Mouse (Mus musculus) liver, embryonic 11.5 days (tissue): ENCODE results near the gene H3f3a. TPM values are rescaled to one million over a fixed set of nuclear protein-coding genes. Genes with fewer than 3 reads are reported as not detected.
"Not testable (repeated sequence)": the region's sequence is repeated elsewhere in the genome, so short reads cannot be mapped to it uniquely, and the experiment has no call there.

Source experiments
- ATAC-seq: fragments of 200-750 bp; cut with Nextera tagmentation; replicated peaks from 2 replicates; pipeline ENCODE4 v1.8.0; 2017; ENCODE audit warnings: moderate number of reproducible peaks, mild to moderate bottlenecking, moderate TSS enrichment, moderate library complexity; ENCODE audit not compliant: low FRiP score
- DNase-seq: peaks from one replicate; pipeline ENCODE4 v3.0.0-alpha.2; 2017; ENCODE audit warnings: low spot score
- H3K27ac ChIP-seq: fragments of 300-500 bp; sonication (generic); 2 replicates; pipeline ENCODE4 v1.5.1; 2014; ENCODE audit warnings: mild to moderate bottlenecking, low read depth, low read length, control low read depth
- H3K27me3 ChIP-seq: fragments of 300-500 bp; sonication (generic); replicated peaks from 2 replicates; pipeline ENCODE4 v1.6.1; 2014; ENCODE audit warnings: low read length, mixed read lengths; ENCODE audit not compliant: control insufficient read depth, insufficient read depth
- H3K36me3 ChIP-seq: fragments of 300-500 bp; sonication (generic); 2 replicates; pipeline ENCODE4 v1.6.1; 2014; ENCODE audit warnings: mild to moderate bottlenecking, low read length, moderate library complexity, mixed read lengths; ENCODE audit not compliant: control insufficient read depth, insufficient read depth
- H3K4me1 ChIP-seq: fragments of 300-500 bp; sonication (generic); replicated peaks from 2 replicates; pipeline ENCODE4 v1.6.1; 2014; ENCODE audit warnings: low read length, mixed read lengths; ENCODE audit not compliant: control insufficient read depth, insufficient read depth
- H3K4me2 ChIP-seq: fragments of 300-500 bp; sonication (generic); 2 replicates; pipeline ENCODE4 v1.6.1; 2014; ENCODE audit warnings: mild to moderate bottlenecking, control low read depth, moderate library complexity
- H3K4me3 ChIP-seq: fragments of 300-500 bp; sonication (generic); 2 replicates; pipeline ENCODE4 v1.5.1; 2014; ENCODE audit warnings: low read depth, low read length, control low read depth
- H3K9ac ChIP-seq: fragments of 300-500 bp; sonication (generic); 2 replicates; pipeline ENCODE4 v1.6.1; 2014; ENCODE audit warnings: low read depth, low read length, control low read depth
- H3K9me3 ChIP-seq: fragments of 300-500 bp; sonication (generic); 2 replicates; pipeline ENCODE4 v1.6.1; 2016; ENCODE audit warnings: low read length, inconsistent platforms, mixed read lengths; ENCODE audit not compliant: control insufficient read depth
- WGBS: fragments of 180-500 bp; shearing (Covaris S2); extraction: QIAGEN DNeasy Blood & Tissue Kit; methylation state at CpG from one replicate; pipeline ENCODE4 v1.1.7; 2014; 5-methylcytosine and 5-hydroxymethylcytosine counted together
- polyA plus RNA-seq: library from polyadenylated mRNA; unstranded; fragments of >200 nt; fragmentation: Nextera tagmentation; extraction: Ambion mirVana; gene quantifications from 2 replicates; pipeline ENCODE4 v1.2.1, GENCODE M21; 2014

H3f3a gene
- polyA plus RNA-seq, 1 experiment from 2014 or later, result 1,897 TPM

DNA sequence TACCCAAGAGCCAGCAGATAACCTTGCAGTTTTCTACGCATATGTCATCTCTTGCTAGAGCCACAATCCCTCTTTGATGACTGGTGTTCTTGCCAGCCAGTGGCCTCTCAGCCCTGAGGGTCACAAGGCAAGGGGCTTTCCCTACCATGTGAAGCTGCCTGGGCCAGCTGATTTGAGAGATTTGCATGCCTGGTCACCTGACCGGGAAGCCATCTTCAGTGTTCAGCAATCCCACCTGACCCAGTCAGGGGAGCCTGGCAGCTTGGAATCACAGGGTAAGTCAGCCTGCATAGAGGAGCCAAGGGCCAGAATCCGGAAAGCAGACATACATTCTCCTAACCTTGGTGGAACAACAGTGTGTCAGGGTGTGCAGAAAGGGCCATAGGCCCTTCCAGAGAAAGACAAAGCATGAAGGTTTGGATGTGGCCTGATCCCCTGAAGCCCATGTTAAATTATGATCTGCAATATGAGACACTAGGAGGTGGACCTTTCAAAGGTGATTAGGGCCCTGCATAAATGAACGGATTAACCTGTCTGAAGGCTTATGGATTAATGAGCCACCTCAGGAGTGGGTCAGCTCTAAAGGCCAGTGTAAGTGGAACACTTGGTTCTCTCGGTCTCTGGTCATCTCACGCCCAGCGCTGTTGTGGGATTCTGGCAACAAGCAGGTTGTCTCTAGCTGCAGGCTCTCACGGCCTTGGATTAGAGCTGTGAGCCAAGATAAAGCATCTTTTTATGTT lies 28.0 kb upstream of the H3f3a start:
- H3K9ac ChIP-seq, result no peak overlapping the region
- H3K9me3 ChIP-seq, result no peaks in the 10 kb centered on the region
- H3K36me3 ChIP-seq, result no peaks in the 10 kb centered on the region
- ATAC-seq (no peak), DNase-seq (no peak)
- H3K4me2 ChIP-seq, result no peak overlapping the region
- no peak overlapping the region for H3K27ac ChIP-seq
- 79% methylated on average over 8 of the region's 8 CpGs for WGBS
- no peak overlapping the region for H3K4me3 ChIP-seq
- H3K4me1 ChIP-seq, result 0 out of 2 replicates have a peak, but pooled peaks cover 3% of the 10 kb centered on the region
- H3K27me3 ChIP-seq, result no peaks in the 10 kb centered on the region

- no peaks in the 10 kb centered on the region for H3K36me3 ChIP-seq
- no peak overlapping the region for H3K4me3 ChIP-seq
- DNase-seq (no peak), ATAC-seq (no peak)
- no peak overlapping the region for H3K9ac ChIP-seq
- 0 out of 2 replicates have a peak, but pooled peaks cover 3% of the 10 kb centered on the region for H3K4me1 ChIP-seq
- WGBS, result 78% methylated on average over 8 of the region's 8 CpGs
- no peak overlapping the region for H3K27ac ChIP-seq
- no peaks in the 10 kb centered on the region for H3K27me3 ChIP-seq
- H3K4me2 ChIP-seq, result no peak overlapping the region
- no peaks in the 10 kb centered on the region for H3K9me3 ChIP-seq
Observed at GRCm38 (mm10) chr1:180839201-180839910, 25.6 kb upstream of the H3f3a start.

DNA sequence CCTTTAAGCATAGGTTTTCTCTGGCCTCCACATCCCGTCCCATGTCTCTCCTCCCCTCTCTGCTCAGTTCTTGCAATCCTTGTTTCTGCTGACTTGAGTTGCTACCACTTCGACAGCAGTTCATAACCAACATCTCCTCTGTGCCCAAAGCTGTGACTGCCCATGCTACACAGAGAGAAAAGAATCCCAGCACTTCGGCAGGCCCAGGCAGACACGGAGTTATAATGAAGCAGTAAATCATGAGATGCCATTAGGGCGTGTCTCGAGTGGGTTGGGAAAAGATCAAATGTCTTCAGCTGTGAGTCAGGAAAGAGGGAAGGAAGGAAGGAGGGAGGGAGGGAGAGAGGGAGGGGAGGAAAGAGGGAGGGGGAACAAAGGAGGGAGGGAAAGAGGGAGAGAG lies 24.3 kb upstream of the H3f3a start:
- Histone ChIP-seq H3K9me3 (no peaks in the 10 kb centered on the region), H3K9ac (no peak overlapping the region), H3K4me1 (0 out of 2 replicates have a peak, but pooled peaks cover 3% of the 10 kb centered on the region), H3K4me2 (no peak overlapping the region), H3K4me3 (no peak overlapping the region), H3K27me3 (no peaks in the 10 kb centered on the region), H3K36me3 (no peaks in the 10 kb centered on the region), H3K27ac (no peak overlapping the region)
- 55% methylated on average over 6 of the region's 6 CpGs for WGBS
- ATAC-seq (no peak), DNase-seq (no peak)

DNA sequence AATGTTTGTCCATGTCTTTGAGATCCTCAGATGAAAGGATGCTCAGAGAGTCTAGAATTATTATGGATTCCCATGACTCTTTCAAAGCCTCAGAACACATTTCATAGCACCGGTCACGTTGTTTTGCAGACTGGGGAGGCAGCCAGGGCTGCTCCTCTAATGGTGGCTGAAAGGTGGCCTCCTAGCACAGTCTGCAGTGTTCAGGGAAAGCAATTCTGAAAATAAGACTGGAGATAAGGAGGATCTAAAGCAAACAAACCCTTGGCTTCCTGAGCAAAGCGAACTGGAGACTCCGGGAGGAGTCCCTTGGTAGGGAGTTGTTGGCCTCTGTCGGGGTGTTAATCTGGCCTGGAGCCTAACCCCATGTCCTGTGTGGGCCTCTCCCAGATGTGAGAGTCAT lies 23.4 kb upstream of the H3f3a start:
- H3K4me3 ChIP-seq, result no peak overlapping the region
- DNase-seq, result no peak
- no peaks in the 10 kb centered on the region for H3K27me3 ChIP-seq
- H3K36me3 ChIP-seq, result no peaks in the 10 kb centered on the region
- H3K4me1 ChIP-seq, result 0 out of 2 replicates have a peak, but pooled peaks cover 3% of the 10 kb centered on the region
- H3K27ac ChIP-seq, result no peak overlapping the region
- no peak for ATAC-seq
- H3K4me2 ChIP-seq, result no peak overlapping the region
- H3K9ac ChIP-seq, result no peak overlapping the region
- 81% methylated on average over 5 of the region's 5 CpGs for WGBS
- no peaks in the 10 kb centered on the region for H3K9me3 ChIP-seq

DNA sequence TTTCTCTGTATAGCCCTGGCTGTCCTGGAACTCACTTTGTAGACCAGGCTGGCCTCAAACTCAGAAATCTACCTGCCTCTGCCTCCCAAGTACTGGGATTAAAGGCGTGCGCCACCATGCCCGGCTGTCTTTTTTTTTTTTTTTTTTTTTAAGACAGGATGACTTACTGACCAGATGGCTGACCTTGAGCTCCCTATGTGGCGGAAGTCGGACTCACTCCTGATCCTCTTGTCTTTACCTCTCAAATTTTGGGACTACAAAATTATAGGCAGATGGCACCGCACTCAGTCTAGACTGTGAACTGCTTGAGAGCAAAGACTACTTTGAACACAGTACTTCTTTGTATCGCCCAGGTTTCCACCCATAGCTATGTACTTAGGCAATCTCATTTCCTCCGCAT lies 22.7 kb upstream of the H3f3a start:
- not testable (repeated sequence) for H3K36me3 ChIP-seq, H3K27me3 ChIP-seq, H3K27ac ChIP-seq, H3K4me3 ChIP-seq, ATAC-seq, H3K9me3 ChIP-seq, DNase-seq, H3K4me2 ChIP-seq, H3K9ac ChIP-seq, H3K4me1 ChIP-seq
- WGBS, result 94% methylated on average over 7 of the region's 8 CpGs

DNA sequence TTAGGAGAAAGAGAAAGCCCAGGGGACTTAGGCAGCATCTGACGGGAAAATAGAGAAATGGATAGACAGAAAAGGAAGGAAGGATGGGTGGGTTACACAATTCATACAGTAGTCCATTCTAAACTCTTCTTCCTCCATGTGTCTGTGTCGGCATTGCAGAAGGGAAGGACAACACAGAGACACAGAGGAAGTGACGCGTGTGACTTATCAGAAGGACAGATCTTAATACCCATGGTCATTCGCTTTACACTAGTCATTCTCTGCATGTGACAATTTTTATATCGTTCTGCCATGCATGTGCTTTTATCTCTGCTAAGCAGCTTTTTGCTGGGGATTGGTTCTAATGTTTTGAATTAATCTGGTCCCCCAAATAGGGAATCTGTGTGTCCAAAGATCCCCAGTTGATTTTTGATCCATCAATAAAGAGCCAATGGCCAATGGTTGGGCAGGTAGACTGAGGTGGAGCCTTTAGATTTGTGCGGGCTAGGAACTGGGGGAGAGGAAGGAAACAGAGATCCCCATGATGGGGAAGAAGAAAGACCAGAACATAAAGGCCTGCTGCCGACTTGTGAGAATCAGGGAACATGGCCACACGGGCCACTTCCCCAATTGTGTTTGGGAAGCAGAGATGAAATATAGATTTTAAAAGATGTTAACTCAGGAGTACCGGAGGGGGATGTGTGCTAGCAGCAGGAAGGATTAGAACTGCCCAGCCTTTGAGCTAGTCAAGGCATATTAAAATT lies 21.7 kb upstream of the H3f3a start:
- H3K4me1 ChIP-seq, result peaks cover 4% of the 10 kb centered on the region
- H3K4me2 ChIP-seq, result no peak overlapping the region
- H3K4me3 ChIP-seq, result no peak overlapping the region
- H3K27me3 ChIP-seq, result no peaks in the 10 kb centered on the region
- H3K36me3 ChIP-seq, result no peaks in the 10 kb centered on the region
- no peaks in the 10 kb centered on the region for H3K9me3 ChIP-seq
- H3K9ac ChIP-seq, result no peak overlapping the region
- ATAC-seq (no peak), DNase-seq (no peak)
- H3K27ac ChIP-seq, result no peak overlapping the region
- WGBS, result 55% methylated on average over 10 of the region's 10 CpGs

- 56% methylated on average over 14 of the region's 14 CpGs for WGBS
Observed at GRCm38 (mm10) chr1:180830588-180831346, 17.0 kb upstream of the H3f3a start.

GRCm38 (mm10) chr1:180830175-180830574 lies 16.4 kb upstream of the H3f3a start:
- Histone ChIP-seq H3K4me2 (peak overlapping the region; percentile 50), H3K36me3 (no peaks in the 10 kb centered on the region), H3K9ac (no peak overlapping the region), H3K4me1 (peaks cover 13% of the 10 kb centered on the region), H3K4me3 (no peak overlapping the region), H3K27me3 (no peaks in the 10 kb centered on the region), H3K27ac (no peak overlapping the region), H3K9me3 (no peaks in the 10 kb centered on the region)
- no peak for DNase-seq
- peak; percentile 78 for ATAC-seq
- 70% methylated on average over 11 of the region's 11 CpGs for WGBS

More at GRCm38 (mm10) chr1:180830588-180831346, 17.0 kb upstream of the H3f3a start:
- no peaks in the 10 kb centered on the region for H3K36me3 ChIP-seq
- peaks cover 13% of the 10 kb centered on the region for H3K4me1 ChIP-seq
- H3K9ac ChIP-seq, result no peak overlapping the region
- no peak overlapping the region for H3K27ac ChIP-seq
- H3K27me3 ChIP-seq, result no peaks in the 10 kb centered on the region
- H3K4me3 ChIP-seq, result no peak overlapping the region
- peak overlapping the region; percentile 50 for H3K4me2 ChIP-seq
- H3K9me3 ChIP-seq, result no peaks in the 10 kb centered on the region
- no peak for ATAC-seq
- DNase-seq, result no peak
